Mouse (Mus musculus) ovary, postnatal 14 days (tissue): ENCODE results near the gene Acaa1a.

Experiments
- DNase-seq: peaks from one replicate; pipeline ENCODE4 v3.0.0; 2022; ENCODE audit warnings: low spot score

Gene Acaa1a

DNA sequence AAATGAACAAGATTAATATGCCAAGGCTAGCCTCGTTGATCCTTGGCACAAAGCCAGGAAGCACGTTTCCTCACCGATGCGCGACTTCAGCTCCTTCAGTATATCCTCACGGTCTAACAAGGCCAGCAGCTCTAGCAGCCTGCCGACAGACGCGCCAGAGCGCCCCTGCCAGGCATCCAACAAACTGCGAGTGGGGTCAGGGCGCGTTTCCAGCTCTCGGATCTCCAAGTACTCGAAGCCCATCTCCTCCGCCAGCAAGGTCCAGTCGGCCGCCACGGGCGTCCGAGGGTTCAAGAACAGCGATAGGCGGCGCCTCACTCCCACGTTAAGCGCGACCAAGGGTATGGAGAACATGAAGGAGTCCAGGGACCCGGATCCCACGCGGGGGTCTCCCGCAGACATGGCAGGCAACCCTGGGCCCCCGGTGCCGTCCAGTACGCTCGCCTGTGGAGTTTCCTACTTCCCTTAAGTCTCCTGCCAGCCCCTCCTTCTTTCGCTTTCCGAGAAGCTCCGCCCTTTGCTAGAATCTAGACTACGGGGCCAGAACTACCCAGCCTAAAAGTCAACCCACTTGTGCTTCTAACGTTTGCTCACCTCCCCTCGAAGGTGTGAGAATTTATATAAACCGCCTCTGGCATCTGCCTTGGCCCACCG lies at the start of gene Acaa1a:
Gene Acaa1a, plus strand, starts transcription at position 119 of the 654 bp plus-strand sequence.
- DNase-seq: peak; percentile 69

DNA sequence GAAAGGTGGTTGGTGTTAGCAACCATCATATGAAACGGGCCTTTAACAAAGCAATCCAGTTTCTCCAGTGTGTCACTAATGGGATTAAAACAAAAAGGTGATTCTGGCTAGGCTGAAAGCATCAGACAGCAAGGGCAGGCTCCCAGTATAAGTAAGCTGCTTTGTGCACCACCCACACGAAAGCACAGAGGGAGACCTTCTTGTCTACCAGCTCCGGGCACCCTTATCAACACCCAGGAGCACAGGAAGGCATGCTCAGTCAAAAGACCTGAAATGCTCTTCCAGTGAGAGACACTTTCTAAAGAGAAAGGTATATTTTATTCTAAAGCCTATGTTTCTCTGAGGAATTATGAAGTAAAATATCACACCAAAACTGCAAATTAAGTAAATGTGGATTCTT lies 48.7 kb upstream of the Acaa1a start:
- DNase-seq: no peak

GRCm38 (mm10) chr9:119297696-119298095 lies 41.8 kb upstream of the Acaa1a start:
- no peak for DNase-seq

DNA sequence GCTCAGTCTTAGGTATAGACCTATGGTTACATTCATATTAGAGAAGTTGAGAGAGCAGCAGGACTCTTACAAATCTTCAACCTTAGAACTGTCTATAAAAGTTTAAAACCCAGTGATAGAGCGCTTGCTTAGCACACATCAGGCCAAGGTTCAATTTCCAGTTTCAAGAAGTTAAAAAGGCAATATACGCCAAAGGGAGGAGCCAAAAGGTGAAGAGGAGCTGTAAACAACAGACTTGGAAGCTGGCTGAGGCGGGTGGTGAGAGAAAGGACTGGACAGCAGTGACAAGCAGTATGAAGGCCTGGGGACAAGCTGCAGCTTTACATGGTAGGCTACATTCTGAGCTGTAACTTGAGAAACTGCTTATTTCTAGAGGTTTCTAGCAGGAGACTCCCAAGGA lies 40.9 kb upstream of the Acaa1a start:
- no peak for DNase-seq

DNA sequence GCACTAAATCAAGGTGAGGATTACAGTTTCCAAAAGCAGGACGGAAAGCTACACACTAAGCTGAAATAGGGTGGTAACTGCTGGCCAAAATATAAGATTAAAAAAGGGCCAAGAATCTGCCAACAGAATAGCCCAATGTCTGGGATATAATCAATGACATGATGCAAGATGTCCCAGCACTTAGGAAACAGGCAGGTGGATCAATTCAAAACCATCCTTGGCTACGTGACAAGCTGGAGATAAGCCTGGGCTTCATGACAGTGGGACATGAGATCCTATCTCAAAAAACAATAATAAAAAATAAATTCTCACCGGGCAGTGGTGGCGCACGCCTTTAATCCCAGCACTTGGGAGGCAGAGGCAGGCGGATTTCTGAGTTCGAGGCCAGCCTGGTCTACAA lies 33.6 kb upstream of the Acaa1a start:
- no peak for DNase-seq

GRCm38 (mm10) chr9:119309067-119309466 lies 30.4 kb upstream of the Acaa1a start:
- no peak for DNase-seq

- no peak for DNase-seq
Measured at GRCm38 (mm10) chr9:119313096-119313495, 26.4 kb upstream of the Acaa1a start.

GRCm38 (mm10) chr9:119318891-119319290 lies 20.6 kb upstream of the Acaa1a start:
- DNase-seq: no peak

DNA sequence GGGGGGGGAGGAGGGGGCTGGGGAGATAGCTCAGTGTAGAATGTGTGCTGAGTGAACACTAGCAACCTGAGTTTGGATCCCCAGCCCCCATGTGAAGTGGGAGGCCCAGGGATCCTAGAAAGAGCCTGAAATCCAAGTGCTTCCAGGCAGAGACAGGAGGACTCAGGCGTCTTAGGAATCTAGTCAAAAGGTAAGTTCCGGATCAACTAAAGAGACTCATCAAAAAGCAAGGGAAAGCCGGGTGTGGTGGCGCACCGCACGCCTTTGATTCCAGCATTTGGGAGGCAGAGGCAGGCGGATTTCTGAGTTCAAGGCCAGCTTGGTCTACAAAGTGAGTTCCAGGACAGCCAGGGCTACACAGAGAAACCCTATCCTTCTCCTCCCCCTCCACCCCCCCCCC lies 19.0 kb upstream of the Acaa1a start:
- DNase-seq: no peak

DNA sequence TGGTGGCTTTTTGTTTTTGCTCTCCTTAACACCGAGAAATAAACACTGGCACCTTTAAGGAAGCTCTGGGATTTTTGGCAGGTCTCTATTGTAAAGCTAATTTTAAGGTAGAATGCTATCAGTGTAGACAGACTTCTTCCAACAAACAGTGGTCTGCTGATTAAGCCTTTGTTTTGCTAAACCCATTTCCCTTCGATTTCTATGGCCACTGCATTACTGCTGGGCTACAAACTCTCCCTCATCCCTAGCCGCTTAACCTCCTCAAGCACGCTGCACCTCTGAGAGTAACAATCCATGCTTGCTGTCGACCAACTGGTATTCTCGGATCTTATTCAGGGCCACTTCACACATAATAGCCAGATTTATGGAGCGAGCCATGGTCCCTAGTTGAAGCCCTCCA lies 18.5 kb upstream of the Acaa1a start:
- no peak for DNase-seq

DNA sequence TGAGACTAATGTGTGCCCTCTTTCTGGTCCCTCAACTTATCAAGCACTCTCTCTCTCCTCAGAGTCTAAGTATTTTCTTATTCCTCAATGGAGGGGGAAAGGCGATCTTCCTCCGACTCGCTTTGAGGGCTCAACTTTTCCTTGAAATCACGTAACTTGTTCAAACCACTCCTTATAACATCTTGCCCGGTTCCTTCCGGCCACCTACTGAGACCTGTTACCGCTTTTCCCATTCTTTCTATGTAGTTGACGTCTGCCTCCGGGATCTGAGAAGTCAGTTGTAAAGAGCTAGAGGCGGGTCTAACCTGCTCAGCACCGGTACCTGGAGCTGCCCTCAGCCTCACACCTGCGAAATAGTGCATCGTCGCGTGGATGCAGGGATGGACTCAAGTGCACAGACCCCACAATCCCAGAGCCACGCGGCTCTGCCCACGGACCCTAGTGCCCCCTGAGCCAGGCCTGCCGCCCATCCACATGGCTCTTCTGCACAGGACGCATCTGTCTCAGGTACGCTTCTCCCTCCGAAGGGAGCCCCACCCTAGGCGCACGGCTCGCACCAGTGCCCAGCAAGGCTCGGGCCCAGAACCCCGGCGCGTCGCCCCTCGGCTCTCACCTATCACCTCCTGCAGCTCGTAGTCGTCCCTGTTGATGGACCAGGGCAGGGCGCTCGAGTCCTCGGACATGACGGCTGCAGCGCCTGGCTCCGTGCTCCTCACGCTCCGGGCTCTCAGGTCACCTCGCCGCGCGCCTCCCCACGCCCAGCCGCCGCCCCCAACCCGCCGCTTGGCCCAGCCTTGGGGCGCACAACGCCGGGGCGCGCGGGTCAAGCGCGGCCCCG lies 17.9 kb upstream of the Acaa1a start:
- DNase-seq: no peak

GRCm38 (mm10) chr9:119322289-119323259 lies 16.9 kb upstream of the Acaa1a start, which contains the start of gene Oxsr1:
Gene Oxsr1 (minus strand): TSS chr9:119322427.
- DNase-seq: peak; percentile 96

DNA sequence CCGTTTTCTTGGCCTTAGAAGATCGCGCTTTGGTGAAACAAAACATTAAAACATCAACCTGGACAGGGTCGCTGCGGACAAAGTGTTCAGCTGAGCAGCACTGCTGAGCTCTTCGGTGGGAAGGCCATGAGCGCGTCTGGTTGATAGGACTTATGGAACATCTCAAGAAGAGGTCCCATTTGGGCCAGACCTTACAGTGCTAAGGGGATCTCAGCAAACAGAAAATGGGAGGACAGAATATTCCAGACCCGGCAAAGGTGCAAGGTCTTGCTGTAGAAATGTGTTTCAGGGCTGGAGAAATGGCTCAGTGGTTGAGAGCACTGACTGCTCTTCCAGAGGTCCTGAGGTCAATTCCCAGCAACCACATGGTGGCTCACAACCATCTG lies 16.2 kb upstream of the Acaa1a start:
- no peak for DNase-seq

DNA sequence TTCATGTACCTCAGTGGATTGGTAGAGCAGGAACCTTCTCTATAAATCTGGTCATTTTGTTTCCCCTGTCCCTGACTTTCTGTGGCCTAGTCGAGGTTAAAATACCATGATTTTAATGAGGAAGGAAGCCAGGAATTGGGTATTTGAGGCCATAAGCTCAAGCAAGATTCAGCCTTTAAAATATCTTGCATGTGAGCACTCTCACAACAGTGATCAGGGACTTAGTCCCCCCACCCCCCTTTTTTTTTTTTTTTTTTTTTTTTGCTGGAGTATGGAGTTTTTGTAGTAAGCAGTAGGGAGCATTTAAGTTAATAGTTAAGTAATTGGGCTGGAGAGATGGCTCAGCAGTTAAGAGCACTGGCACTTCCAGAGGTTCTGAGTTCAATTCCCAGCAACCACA lies 15.3 kb upstream of the Acaa1a start:
- DNase-seq: no peak

GRCm38 (mm10) chr9:119328488-119328887 lies 11.0 kb upstream of the Acaa1a start:
- DNase-seq: no peak

DNA sequence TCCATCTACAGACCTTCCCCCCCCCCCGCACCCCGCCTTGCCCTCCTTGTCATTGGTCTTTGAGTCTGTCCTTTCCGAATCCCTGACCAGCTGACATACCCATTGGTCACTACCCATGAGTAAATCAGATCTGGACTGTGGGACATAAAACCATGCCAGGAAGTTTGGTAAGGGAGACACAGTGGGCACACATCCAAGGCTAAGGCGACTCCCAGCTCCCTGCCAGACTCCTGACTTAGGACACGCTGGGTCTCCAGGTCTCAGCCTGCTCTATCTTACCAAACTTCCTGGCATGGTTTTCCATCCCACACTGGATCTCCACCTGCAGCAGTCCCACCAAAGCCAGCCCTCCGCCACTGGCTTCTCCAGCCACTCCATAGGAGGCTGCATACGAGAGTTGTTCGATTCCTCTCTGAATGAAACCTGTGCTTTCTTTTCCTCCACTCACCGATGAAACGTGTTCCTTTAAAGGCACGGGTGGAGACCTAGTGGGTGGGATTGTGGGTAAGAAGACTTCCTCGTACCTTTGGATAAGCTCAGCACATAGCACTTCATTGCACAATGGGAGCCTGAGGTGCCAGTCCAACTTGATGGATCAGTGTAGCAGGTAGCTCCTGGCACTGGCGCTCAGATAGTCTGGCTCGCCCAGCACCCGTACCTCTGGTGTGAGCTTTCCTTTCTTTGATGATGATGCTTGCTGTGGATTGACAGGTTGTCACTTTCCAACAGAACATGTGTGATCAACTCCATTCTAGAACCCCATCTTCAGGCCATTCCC lies 9.1 kb upstream of the Acaa1a start:
- no peak for DNase-seq

- no peak for DNase-seq
Measured at GRCm38 (mm10) chr9:119334324-119334723, 5.2 kb upstream of the Acaa1a start.

DNA sequence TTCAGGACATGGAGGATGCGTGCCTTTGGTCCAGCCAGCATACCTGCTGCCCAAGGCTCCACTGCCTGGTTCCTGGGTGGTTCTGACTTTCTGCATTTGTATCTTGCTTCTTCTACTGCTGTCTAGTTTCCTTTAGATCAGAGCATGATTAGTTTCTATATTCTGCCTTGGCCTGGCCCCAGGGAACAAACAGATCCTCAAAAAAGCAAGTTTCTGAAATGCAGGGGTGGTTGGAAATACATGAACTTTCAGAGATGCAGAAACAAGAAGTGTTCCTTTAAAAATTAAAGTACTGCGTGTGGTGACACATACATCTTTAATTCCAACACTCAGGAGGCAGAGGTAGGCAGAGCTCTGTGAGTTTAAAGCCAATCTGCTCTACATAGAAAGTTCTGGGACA lies 4.6 kb upstream of the Acaa1a start:
- no peak for DNase-seq

DNA sequence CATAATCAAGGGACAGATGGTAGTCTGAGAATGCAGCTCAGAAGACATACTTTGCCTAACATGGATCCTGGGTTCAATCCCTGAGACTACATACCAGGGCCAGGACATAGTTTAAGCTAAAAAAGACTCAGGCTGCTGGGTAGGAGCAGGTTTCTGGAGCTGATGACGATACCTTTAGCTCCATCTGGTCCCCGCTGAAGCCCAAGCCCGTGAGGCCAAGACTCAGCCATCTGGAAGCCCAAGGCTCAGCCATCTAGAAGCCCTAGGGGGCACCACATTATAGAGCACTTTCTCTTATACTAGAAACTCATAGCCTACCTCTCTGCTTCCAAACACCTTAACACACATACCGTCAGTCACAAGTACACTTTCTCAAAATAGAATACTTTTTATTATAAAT lies 3.9 kb upstream of the Acaa1a start:
- no peak for DNase-seq

- no peak for DNase-seq
Measured at GRCm38 (mm10) chr9:119337842-119338241, 1.6 kb upstream of the Acaa1a start.

- no peak for DNase-seq
Measured at GRCm38 (mm10) chr9:119338350-119338749, 1.1 kb upstream of the Acaa1a start.

- no peak for DNase-seq
Measured at GRCm38 (mm10) chr9:119339106-119339505, 370 bp upstream of the Acaa1a start.
